Mouse (Mus musculus) 3134 (cell line): Measurements from ENCODE around the gene Samd4.

Experiments used
- DNase-seq: peaks from one replicate; pipeline ENCODE4 v3.0.0-alpha.2; 2011; ENCODE audit warnings: low spot score; ENCODE audit not compliant: insufficient read length; ENCODE audit errors: extremely low read depth

The Samd4 gene

DNA sequence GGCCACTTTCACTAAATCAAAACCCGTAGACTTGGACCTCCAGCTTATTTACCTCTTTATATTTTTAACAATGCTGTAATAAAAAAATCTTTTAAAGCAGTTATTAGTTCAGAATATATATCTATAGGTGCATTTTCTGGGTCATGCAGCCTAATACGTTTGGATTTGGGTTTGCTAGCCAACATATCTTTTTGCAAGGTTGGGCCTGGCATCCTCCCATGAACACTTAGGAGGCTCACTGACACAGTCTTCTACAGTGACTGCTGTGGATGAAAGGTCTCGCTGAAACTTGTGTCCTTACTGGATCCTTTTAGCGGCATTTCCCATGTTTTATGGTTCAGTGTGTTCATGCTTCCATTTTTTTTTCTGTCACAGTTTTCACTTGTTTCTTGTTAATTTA is 21.6 kb downstream of the Samd4 start:
- DNase-seq: no peak

GRCm38 (mm10) chr14:46908858-46909257 is 26.2 kb downstream of the Samd4 start:
- DNase-seq: no peak

- DNase-seq: no peak
These were observed 29.8 kb downstream of the Samd4 start for GRCm38 (mm10) chr14:46912496-46912895.

GRCm38 (mm10) chr14:46914356-46914755 is 31.7 kb downstream of the Samd4 start:
- DNase-seq: no peak

GRCm38 (mm10) chr14:46915555-46915954 is 32.9 kb downstream of the Samd4 start:
- no peak for DNase-seq

GRCm38 (mm10) chr14:46916581-46916980 is 33.9 kb downstream of the Samd4 start:
- DNase-seq: no peak

DNA sequence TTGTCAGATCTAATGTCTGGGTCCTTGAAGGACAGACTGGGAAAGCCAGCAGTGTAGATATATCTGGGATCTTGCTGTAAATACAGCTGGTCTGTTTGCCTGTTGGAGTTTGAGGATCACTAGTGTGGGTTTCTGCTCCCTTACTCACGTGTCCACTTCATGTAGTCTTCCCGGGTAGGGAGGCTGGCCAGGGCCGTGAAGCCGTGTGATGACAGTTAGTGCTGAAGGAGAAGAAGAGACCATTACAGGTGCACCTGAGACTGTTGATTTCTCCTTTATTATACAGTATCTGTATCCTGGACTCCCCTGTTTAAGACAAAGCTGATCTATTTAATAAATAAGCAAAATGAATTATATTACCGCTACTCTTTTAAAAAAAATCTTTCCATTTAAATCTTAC is 34.5 kb downstream of the Samd4 start:
- no peak for DNase-seq

DNA sequence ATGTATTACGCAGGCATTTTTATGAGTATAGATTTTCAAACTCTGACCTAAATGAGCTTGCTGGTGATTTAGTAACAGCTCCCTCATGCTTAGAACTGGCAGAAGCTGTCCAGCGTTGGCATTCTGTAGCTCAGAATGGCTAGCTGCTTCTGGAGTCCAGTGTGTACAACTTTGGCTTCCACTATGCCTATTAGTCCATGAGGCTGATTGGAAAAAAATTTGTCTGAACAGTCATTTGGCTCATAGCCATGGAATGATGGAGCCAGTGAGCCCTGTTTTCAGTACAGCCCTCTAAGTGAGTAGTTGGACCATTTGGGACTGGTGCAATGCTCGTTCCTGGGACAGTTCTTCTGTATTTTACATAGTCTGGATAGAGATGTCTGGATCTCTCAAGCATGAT is 34.9 kb downstream of the Samd4 start:
- no peak for DNase-seq

- no peak for DNase-seq
These were observed 37.8 kb downstream of the Samd4 start for GRCm38 (mm10) chr14:46920496-46920895.

DNA sequence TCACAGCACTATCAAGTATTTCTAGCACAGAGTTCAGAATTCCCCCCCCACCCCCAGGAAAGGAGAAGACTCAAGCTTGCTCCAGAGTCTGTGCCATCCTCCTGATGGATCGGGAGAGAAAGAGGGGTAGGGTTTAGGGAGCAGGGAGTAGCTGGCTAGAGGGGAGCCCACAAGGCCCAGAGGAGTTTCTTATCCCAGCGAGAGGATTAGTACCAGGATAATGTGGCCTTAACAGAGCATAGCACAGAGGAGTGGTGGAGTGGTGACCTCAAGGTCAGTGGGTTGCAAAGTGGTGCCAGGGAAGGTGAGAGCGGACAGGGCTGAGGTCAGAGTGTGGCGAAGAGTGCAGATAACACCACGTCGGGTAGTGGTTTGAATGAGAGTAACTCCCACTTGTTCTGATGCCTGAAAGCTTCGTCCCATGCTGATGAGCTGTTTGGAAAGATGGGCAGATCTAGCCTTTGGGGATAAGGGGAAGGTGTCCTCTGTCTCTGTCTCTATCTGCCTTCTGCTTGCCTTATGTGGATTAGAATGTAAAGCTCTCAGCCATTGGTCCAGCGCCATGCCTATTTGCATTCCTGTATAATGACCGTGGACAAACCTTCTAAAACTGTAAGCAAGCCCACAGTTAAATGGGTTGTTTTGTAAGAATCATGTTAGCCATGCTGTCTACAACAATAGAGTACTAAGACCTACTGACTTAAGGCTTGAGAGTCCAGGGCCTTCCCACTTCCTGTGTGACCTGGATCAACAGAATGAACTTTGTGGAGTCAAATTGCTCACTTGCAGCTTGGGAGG is 38.7 kb downstream of the Samd4 start:
- no peak for DNase-seq

GRCm38 (mm10) chr14:46923931-46924330 is 41.3 kb downstream of the Samd4 start:
- peak; percentile 74 for DNase-seq

DNA sequence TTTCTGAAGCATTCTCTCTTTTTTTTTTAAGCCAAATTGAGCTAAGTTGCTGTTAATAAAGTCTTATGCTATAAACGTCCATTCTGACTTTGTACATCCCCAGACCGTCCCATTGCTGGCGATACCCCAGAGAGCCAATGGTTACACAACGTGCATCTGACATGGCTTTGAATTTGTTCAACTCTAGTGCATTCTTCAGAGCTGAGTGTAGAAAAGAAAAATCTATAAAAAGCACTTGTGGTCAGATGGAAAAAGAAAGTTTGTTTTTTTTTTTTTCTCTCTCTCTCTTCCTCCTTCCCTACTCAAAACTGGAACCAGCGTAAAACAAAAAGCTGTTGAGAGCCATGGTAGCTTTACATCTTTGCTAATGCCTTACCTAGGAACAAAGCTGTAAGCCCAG is 41.8 kb downstream of the Samd4 start:
- peak; percentile 63 for DNase-seq

GRCm38 (mm10) chr14:46928556-46928955 is 45.9 kb downstream of the Samd4 start:
- DNase-seq: no peak

GRCm38 (mm10) chr14:46932121-46932520 is 49.5 kb downstream of the Samd4 start:
- no peak for DNase-seq

GRCm38 (mm10) chr14:46932708-46933107 is 50.1 kb downstream of the Samd4 start:
- no peak for DNase-seq

DNA sequence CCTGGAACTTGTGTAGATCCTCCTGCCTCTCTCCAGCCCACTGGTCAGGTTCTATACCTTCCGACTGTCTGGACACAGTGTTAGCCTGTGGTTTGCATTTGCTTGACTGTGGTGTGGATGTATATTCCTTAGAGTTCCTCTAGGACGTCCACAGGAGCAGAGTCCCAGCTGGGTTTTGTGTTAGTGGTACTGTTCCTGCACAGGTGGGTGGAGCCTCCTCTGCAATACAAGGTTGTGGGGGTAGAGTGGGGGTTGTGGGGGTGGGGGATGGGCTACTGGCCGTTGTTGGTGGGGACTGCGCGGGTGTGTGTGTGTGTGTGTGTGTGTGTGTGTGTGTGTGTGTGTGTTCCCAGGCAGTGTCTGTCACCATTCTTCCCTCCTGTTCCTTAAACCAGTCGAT is 58.4 kb downstream of the Samd4 start:
- DNase-seq: no peak

DNA sequence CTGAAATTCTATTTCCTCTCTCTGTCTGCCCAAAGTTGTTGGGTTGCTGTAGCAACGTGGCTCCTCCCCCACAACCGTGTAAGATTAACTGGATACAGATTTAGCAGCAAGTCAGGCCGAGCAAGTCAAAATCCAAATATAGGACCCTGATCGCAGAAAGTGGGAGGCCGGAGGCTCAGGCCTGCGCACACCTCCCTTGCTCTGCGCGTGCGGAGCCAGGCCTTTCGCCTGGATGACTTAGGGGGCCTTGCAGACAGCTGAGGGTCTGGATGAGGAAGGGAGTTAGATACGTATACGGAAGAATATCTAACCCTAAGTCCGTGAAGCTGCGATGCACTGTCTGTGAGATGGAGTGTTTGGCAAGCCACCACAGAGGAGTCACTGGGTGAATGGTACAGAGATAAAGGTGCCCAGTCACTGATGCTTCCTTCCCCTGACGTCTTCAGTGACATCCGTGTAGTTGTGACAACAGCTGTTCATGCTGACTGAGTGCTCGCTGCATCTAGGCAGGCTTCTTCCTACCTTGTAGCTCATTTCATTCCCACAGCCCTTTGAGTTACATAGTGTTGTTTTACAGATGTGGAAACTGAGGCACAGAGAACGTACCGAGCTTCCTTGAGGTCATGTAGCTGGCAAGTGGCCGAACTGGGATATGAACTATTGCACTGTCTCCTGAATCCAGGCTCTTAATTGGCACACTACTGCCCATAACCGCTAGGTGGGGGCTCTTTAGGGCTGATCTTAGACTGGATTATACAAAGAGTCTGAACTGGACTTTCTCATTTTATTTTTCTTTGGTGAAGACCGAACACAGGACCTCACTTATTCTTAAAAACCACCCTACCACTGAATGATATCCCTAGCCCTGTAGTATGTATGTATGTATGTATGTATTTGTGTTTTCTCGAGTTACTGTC is 59.5 kb downstream of the Samd4 start:
- DNase-seq: peak; percentile 15

DNA sequence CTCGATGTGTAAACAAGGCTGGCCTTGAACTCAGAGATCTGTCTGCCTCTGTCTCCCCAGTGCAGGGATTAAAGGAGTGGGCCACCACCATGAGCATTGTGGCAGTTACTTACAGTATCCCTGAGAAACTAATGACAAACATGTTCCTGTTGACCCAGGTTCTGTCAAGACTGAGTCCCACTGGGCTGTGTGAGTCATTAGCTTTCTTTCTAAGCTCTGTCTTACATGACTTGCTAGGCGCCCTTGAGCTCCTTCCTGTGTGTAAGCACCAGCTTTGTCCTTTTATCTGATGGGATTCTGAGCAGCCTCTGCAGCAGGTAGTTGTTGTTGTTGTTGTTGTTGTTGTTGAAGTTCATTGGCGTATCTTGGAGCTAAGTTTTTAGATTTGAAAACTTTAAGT is 61.8 kb downstream of the Samd4 start:
- no peak for DNase-seq

DNA sequence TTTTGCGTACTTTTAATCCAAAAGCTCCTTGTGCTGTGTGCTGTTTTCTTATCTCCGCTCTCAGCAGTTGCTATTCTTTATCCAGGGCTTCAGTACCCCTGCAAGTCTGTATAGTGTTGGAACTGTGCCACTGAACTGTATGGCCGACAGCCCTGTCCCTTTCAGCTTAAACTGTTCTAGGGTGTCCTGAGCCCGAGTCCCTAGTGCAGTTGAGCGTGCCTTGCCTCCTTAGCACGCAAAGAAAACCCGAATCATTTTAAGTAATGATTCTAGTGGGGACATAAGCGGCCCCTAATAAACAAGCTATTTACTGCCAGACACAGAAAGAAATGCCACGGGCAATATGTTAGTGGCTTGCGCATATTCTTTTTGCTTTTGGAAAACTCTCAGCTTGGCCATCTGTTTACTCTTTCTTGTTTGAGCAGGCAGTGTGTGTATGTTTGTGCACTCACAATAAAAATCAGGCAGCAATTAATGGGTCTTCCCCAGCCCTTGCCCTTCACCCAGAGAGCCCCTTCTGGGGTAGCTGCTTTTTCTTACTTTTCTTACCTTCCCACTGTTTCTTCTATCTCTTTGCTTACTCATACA is 63.3 kb downstream of the Samd4 start:
- DNase-seq: no peak

DNA sequence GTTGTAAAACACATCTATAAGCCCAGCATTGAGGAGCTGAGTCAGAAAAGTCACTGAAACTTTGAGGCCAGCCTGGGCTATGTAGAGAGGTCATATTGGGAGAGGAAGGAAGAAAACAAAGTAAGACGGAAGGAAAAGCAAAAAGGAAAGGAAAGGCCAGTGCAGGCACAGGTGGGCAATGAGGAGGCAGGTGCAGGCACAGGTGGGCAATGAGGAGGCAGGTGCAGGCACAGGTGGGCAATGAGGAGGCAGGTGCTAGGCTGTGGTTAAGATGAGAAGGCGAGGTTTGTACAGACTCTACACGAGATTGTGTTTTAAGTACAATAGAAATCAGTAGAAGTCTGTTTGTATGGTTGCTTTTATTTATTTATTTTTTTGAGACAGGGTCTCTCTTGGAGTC is 65.0 kb downstream of the Samd4 start:
- no peak for DNase-seq
